Mouse (Mus musculus) heart, postnatal 0 days (tissue): Measurements from ENCODE around the gene Pla2g16. TPM values are rescaled to one million over a fixed set of nuclear protein-coding genes. Genes with fewer than 3 reads are reported as not detected.

Source experiments
- ATAC-seq: fragments of 200-750 bp; cut with Nextera tagmentation; 2 replicates; pipeline ENCODE4 v1.8.0; 2017; ENCODE audit warnings: low read depth, moderate number of reproducible peaks, moderate library complexity; ENCODE audit not compliant: insufficient read depth
- DNase-seq: peaks from one replicate; pipeline ENCODE4 v3.0.0-alpha.2; 2016; ENCODE audit warnings: low spot score
- H3K27ac ChIP-seq: fragments of 300-500 bp; sonication (generic); 2 replicates; pipeline ENCODE4 v1.5.1; 2014; ENCODE audit warnings: low read depth, mild to moderate bottlenecking
- H3K27me3 ChIP-seq: fragments of 300-500 bp; sonication (generic); 2 replicates; pipeline ENCODE4 v1.6.1; 2014; ENCODE audit warnings: low read length, mixed read lengths; ENCODE audit not compliant: control insufficient read depth, insufficient read depth
- H3K36me3 ChIP-seq: fragments of 300-500 bp; sonication (generic); replicated peaks from 2 replicates; pipeline ENCODE4 v1.6.1; 2014; ENCODE audit warnings: low read length, mixed read lengths; ENCODE audit not compliant: control insufficient read depth, insufficient read depth
- H3K4me1 ChIP-seq: fragments of 300-500 bp; sonication (generic); 2 replicates; pipeline ENCODE4 v1.6.1; 2014; ENCODE audit warnings: antibody characterized with exemption; ENCODE audit not compliant: control insufficient read depth, insufficient read depth
- H3K4me2 ChIP-seq: fragments of 300-500 bp; sonication (generic); 2 replicates; pipeline ENCODE4 v1.6.1; 2014; ENCODE audit warnings: low read depth, mild to moderate bottlenecking, low read length, moderate library complexity
- H3K4me3 ChIP-seq: fragments of 300-500 bp; sonication (generic); 2 replicates; pipeline ENCODE4 v1.5.1; 2014; ENCODE audit warnings: low read depth, low read length
- H3K9ac ChIP-seq: fragments of 300-500 bp; sonication (generic); replicated peaks from 2 replicates; pipeline ENCODE4 v1.6.1; 2014; ENCODE audit warnings: low read depth, low read length, mixed read lengths
- H3K9me3 ChIP-seq: fragments of 300-500 bp; sonication (generic); replicated peaks from 2 replicates; pipeline ENCODE4 v1.6.1; 2016; ENCODE audit warnings: low read length; ENCODE audit not compliant: control insufficient read depth
- CTCF ChIP-seq: IDR thresholded peaks from 2 replicates; pipeline ENCODE4 v1.5.1; 2016; ENCODE audit warnings: antibody characterized with exemption, control low read depth, low read depth
- EP300 ChIP-seq: IDR thresholded peaks from 2 replicates; pipeline ENCODE4 v1.6.1; 2016; ENCODE audit warnings: antibody characterized with exemption, low read depth
- WGBS: fragments of 180-500 bp; shearing (Covaris S2); extraction: QIAGEN DNeasy Blood & Tissue Kit; methylation state at CpG from one replicate; pipeline ENCODE4 v1.1.7; 2014; 5-methylcytosine and 5-hydroxymethylcytosine counted together
- polyA plus RNA-seq: library from polyadenylated mRNA; unstranded; fragments of >200 nt; fragmentation: Nextera tagmentation; extraction: Ambion mirVana; gene quantifications from 2 replicates; pipeline ENCODE4 v1.2.1, GENCODE M21; 2015
- total RNA-seq: library from RNA; depleted of rRNA; stranded (reverse); fragments of >200 nt; gene quantifications from 2 replicates; pipeline ENCODE4 v1.2.3, GENCODE M21; 2014; ENCODE audit warnings: low replicate concordance; rRNA removed

The Pla2g16 gene
- total and polyA plus RNA-seq, 2 experiments from 2014 or later: 45.6 to 69.2 TPM

GRCm38 (mm10) chr19:7613151-7613550 lies 55.9 kb downstream of the Pla2g16 start:
- H3K4me3 ChIP-seq: no peak overlapping the region
- H3K9ac ChIP-seq: no peak overlapping the region
- H3K36me3 ChIP-seq: no peaks in the 10 kb centered on the region
- peaks cover 2% of the 10 kb centered on the region for H3K4me1 ChIP-seq
- H3K27ac ChIP-seq: no peak overlapping the region
- ATAC-seq: no peak
- 90% methylated on average over 7 of the region's 7 CpGs for WGBS
- no peaks in the 10 kb centered on the region for H3K9me3 ChIP-seq
- no peak overlapping the region for H3K4me2 ChIP-seq
- TF ChIP-seq CTCF: no peak
- TF ChIP-seq EP300: no peak
- 0 out of 2 replicates have a peak, but pooled peaks cover 4% of the 10 kb centered on the region for H3K27me3 ChIP-seq
- DNase-seq: no peak

GRCm38 (mm10) chr19:7616231-7616930 lies 59.1 kb downstream of the Pla2g16 start:
- no peak for DNase-seq
- Histone ChIP-seq H3K4me2 (no peak overlapping the region), H3K9ac (no peak overlapping the region), H3K9me3 (no peaks in the 10 kb centered on the region), H3K4me1 (no peaks in the 10 kb centered on the region; the same call in 1 of the 2 replicates), H3K4me3 (no peak overlapping the region), H3K27me3 (0 out of 2 replicates have a peak, but pooled peaks cover 4% of the 10 kb centered on the region), H3K27ac (no peak overlapping the region), H3K36me3 (no peaks in the 10 kb centered on the region)
- TF ChIP-seq EP300 (no peak), CTCF (no peak)
- 76% methylated on average over 5 of the region's 5 CpGs for WGBS
- ATAC-seq: no peak

- no peak for ATAC-seq
- DNase-seq: no peak
- Histone ChIP-seq H3K27ac (no peak overlapping the region), H3K4me2 (no peak overlapping the region), H3K27me3 (0 out of 2 replicates have a peak, but pooled peaks cover 4% of the 10 kb centered on the region), H3K9me3 (no peaks in the 10 kb centered on the region), H3K4me3 (no peak overlapping the region), H3K36me3 (no peaks in the 10 kb centered on the region), H3K4me1 (no peaks in the 10 kb centered on the region; the same call in 1 of the 2 replicates), H3K9ac (no peak overlapping the region)
- no peak for TF ChIP-seq EP300
- no peak for TF ChIP-seq CTCF
- 58% methylated on average over 3 of the region's 3 CpGs for WGBS
Measured at GRCm38 (mm10) chr19:7617085-7617484, 59.8 kb downstream of the Pla2g16 start.

- Histone ChIP-seq H3K9ac (no peak overlapping the region), H3K9me3 (no peaks in the 10 kb centered on the region), H3K4me2 (peak overlapping the region; percentile 25; the same call in 1 of the 2 replicates), H3K27ac (no peak overlapping the region), H3K4me3 (no peak overlapping the region), H3K27me3 (no peaks in the 10 kb centered on the region), H3K36me3 (no peaks in the 10 kb centered on the region), H3K4me1 (no peaks in the 10 kb centered on the region)
- no peak for ATAC-seq
- TF ChIP-seq CTCF (peak; percentile 79), EP300 (no peak)
- peak; percentile 64 for DNase-seq
- 15% methylated on average over 7 of the region's 7 CpGs for WGBS
Measured at GRCm38 (mm10) chr19:7617696-7618095, 60.4 kb downstream of the Pla2g16 start.

- no peaks in the 10 kb centered on the region for H3K9me3 ChIP-seq
- no peak overlapping the region for H3K4me3 ChIP-seq
- H3K27me3 ChIP-seq: no peaks in the 10 kb centered on the region
- H3K4me1 ChIP-seq: no peaks in the 10 kb centered on the region
- H3K36me3 ChIP-seq: no peaks in the 10 kb centered on the region
- H3K27ac ChIP-seq: no peak overlapping the region
- no peak overlapping the region for H3K9ac ChIP-seq
- H3K4me2 ChIP-seq: no peak overlapping the region
- no peak for ATAC-seq
- DNase-seq: no peak
- no peak for TF ChIP-seq EP300
- no peak for TF ChIP-seq CTCF
Measured at GRCm38 (mm10) chr19:7633021-7633420, 75.8 kb downstream of the Pla2g16 start.

- no peak for TF ChIP-seq CTCF
- TF ChIP-seq EP300: no peak
- ATAC-seq (no peak), DNase-seq (no peak)
- WGBS: 60% methylated on average over 1 of the region's 1 CpGs
- Histone ChIP-seq H3K9ac (no peak overlapping the region), H3K4me3 (no peak overlapping the region), H3K36me3 (no peaks in the 10 kb centered on the region), H3K27me3 (no peaks in the 10 kb centered on the region), H3K27ac (no peak overlapping the region), H3K4me1 (no peaks in the 10 kb centered on the region), H3K9me3 (no peaks in the 10 kb centered on the region), H3K4me2 (no peak overlapping the region)
Measured at GRCm38 (mm10) chr19:7633786-7634185, 76.5 kb downstream of the Pla2g16 start.

Other genes with a start within 250 kb of the Pla2g16 start
- 33.6 and 35.2 TPM in 2 replicates for gene Mark2, start 215.6 kb upstream of the Pla2g16 start, total RNA-seq
- gene Mark2, start 215.6 kb upstream of the Pla2g16 start, polyA plus RNA-seq: 17.8 and 19.3 TPM in 2 replicates
- gene Spindoc, start 174.5 kb upstream of the Pla2g16 start, total RNA-seq: 22.0 and 38.7 TPM in 2 replicates
- gene Spindoc, start 174.5 kb upstream of the Pla2g16 start, polyA plus RNA-seq: 11.7 and 13.7 TPM in 2 replicates
- gene 2700081O15Rik, start 139.8 kb upstream of the Pla2g16 start, total RNA-seq: 29.6 and 44.0 TPM in 2 replicates
- 2.1 and 2.3 TPM in 2 replicates for gene 2700081O15Rik, start 139.8 kb upstream of the Pla2g16 start, polyA plus RNA-seq
- gene Rtn3, start 74.2 kb upstream of the Pla2g16 start, total RNA-seq: 67.7 and 70.4 TPM in 2 replicates
- 99.7 and 105 TPM in 2 replicates for gene Rtn3, start 74.2 kb upstream of the Pla2g16 start, polyA plus RNA-seq
- gene Atl3, start 63.4 kb upstream of the Pla2g16 start, total RNA-seq: 15.2 and 17.1 TPM in 2 replicates
- gene Atl3, start 63.4 kb upstream of the Pla2g16 start, polyA plus RNA-seq: 5.4 and 6.3 TPM in 2 replicates
- not detected in 2 replicates for gene Lgals12, start 49.7 kb downstream of the Pla2g16 start, total RNA-seq
- gene Lgals12, start 49.7 kb downstream of the Pla2g16 start, polyA plus RNA-seq: 0.04 and 0.05 TPM in 2 replicates
- gene Hrasls5, start 55.1 kb downstream of the Pla2g16 start, total RNA-seq: not detected in 2 replicates
- gene Hrasls5, start 55.1 kb downstream of the Pla2g16 start, polyA plus RNA-seq: not detected in 2 replicates
- gene Slc22a19, start 153.9 kb downstream of the Pla2g16 start, total RNA-seq: not detected in 2 replicates
- not detected in 2 replicates for gene Slc22a19, start 153.9 kb downstream of the Pla2g16 start, polyA plus RNA-seq
- gene Slc22a26, start 245.2 kb downstream of the Pla2g16 start, total RNA-seq: not detected in 2 replicates
- gene Slc22a26, start 245.2 kb downstream of the Pla2g16 start, polyA plus RNA-seq: not detected in 2 replicates